Mouse (Mus musculus): ENCODE data around the gene Myl6.

GRCm38 (mm10) chr10:128489785-128490184 lies 4.2 kb downstream of the Myl6 start:
- TF ChIP-seq CTCF (IDR thresholded peaks at IDR 0.05; ENCODE audit: low read depth) (no peak), EP300 (IDR thresholded peaks at IDR 0.05; ENCODE audit: low read depth) (no peak)

Data from liver, embryonic 14.5 days (tissue).